Mouse (Mus musculus): Measurements from ENCODE around the gene Nrcam. TPM values are rescaled to one million over a fixed set of nuclear protein-coding genes. Genes with fewer than 3 reads are reported as not detected.

Gene Nrcam
- total RNA-seq, 2 experiments from 2014 or later = 2.5 to 3.7 TPM

- no peak for DNase-seq
Observed at GRCm38 (mm10) chr12:44437046-44437827, 108.6 kb downstream of the Nrcam start.

DNA sequence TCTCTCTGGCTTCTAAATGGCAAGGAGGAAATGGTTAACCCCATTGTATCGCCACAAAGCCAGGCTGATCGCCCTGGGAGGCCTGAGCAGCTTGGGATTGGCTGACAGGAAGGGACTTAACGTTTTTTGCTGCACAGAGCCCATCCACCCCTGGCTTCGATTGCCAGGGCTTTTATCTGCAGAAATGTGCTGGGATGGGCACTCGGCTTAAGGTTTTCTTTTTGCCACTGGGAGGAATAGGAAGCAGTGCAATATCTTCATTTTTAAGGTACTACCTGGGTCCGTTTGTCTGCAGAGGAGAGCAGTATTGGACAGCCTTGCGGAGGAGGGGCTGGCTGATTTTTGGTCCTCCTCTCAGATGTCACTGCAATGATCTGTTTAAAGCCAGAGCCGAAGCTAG is 110.2 kb downstream of the Nrcam start:
- DNase-seq = no peak

GRCm38 (mm10) chr12:44440230-44440629 is 111.5 kb downstream of the Nrcam start:
- DNase-seq = no peak

- DNase-seq = no peak
Observed at GRCm38 (mm10) chr12:44450930-44451329, 122.2 kb downstream of the Nrcam start.

DNA sequence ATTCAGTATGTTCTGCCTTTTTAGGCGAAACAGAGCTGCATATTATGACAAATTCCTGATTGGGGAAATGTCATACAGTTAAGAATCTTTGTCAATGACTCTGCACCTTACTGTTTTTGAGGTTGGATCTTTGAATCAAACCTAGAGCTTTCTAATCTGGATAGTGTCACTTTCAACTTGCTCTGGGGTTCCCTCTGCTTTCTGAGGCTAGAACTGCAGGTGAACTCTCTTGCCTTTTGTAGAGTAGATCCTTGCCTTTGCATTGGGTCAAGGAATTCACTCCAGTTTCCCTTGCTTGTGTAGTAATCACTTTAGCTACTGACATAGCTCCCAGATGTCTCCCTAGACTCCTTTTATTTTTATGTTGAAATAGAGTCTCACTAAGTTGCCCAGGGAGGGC is 123.1 kb downstream of the Nrcam start:
- DNase-seq = no peak

GRCm38 (mm10) chr12:44453791-44454190 is 125.1 kb downstream of the Nrcam start:
- DNase-seq = peak in 1 of 2 experiments; percentile 2

- DNase-seq = no peak
Observed at GRCm38 (mm10) chr12:44457961-44458360, 129.3 kb downstream of the Nrcam start.

DNA sequence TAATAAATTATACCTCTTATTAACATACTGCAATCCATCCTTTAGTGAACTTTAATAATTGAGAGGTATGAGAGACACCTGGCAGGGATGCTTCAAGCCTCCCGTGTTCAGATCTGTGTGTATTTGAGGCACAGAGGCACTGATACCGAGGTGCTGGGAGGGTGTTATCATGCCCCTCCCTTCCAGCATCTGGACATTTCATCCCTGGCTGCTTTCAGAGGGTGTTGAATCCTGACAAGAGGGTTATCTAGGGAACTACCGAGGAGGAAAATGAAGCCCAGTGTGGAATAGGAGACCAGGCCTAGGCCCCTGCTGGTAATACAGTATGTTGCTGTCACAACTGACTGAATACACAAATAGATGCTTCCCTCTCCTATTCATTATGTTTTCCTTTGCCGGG is 133.8 kb downstream of the Nrcam start:
- no peak for DNase-seq

GRCm38 (mm10) chr12:44462976-44463375 is 134.3 kb downstream of the Nrcam start:
- DNase-seq = no peak

DNA sequence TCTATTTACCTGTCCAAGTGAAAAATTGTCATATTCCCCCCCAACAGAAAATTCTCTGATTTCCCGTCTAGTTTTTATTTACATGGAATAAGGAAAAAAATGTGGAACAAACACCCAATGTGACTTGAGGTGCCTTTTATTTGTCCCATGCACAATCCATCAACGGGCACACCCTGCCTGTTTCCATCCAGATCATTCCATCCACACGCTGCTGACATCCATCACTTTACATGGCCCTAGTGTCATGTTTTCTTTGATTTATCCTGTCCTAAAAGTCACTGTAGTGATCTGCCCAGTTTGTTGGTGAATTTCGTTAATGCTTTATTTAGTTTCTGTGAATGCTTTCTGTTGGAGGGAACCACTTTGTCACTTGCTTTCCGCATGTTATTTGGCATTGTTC is 142.4 kb downstream of the Nrcam start:
- DNase-seq = no peak

GRCm38 (mm10) chr12:44475355-44475754 is 146.7 kb downstream of the Nrcam start:
- DNase-seq = peak in 1 of 2 experiments; percentile 3

DNA sequence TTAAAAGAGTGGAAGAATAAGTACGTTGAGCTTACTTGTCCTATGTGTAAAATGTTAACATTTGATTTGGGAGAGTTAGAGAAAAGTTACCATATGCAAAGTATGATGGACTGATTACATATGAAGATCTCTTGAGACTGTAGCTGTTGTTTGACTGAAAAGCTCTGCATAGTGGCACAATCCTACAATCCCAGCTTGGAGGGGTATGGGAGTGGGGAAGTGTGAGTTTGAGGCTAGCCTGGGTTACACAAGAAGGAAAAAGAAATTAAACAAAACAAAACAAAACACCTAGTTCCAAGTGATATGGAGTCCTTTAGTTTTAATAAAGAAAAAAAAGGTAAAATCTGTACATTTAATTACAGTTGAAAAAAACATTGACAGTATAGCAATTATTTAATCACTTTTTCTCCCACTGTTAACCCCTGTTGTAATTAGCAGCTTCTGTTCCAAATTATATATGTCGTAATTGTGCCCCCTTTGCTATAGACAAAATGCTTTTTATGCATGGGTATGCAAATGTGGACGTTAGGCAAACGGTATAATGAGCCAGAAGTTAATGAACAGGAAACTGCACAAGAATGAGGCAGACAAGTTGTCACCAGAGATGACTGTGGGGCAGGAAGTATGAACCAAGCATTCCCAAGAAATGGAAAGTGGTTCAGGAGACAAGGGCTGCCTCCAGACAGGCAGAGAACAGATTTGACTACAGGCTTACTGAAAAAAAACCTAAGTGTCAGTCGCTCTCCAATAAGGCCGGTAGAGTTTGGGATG is 150.8 kb downstream of the Nrcam start:
- no peak for DNase-seq

DNA sequence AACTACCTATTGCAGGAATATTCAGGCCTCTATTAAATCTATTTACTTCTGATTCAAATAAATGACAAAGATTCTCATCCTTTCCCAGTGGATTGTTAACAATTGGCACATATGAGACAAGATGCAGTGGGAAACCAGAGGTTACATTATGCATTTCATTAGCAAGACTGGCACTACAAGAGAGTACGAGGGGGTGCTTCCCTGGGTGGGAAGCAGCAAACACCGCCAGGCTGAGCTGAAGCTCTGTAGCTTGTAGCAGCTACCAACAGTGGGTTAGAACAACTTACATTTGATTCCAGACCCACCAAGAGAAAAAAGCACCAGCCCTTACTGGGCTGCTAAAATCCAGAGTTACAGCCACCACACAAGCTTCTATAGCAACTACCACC is 151.3 kb downstream of the Nrcam start:
- DNase-seq = no peak

GRCm38 (mm10) chr12:44481415-44481814 is 152.7 kb downstream of the Nrcam start:
- no peak for DNase-seq

DNA sequence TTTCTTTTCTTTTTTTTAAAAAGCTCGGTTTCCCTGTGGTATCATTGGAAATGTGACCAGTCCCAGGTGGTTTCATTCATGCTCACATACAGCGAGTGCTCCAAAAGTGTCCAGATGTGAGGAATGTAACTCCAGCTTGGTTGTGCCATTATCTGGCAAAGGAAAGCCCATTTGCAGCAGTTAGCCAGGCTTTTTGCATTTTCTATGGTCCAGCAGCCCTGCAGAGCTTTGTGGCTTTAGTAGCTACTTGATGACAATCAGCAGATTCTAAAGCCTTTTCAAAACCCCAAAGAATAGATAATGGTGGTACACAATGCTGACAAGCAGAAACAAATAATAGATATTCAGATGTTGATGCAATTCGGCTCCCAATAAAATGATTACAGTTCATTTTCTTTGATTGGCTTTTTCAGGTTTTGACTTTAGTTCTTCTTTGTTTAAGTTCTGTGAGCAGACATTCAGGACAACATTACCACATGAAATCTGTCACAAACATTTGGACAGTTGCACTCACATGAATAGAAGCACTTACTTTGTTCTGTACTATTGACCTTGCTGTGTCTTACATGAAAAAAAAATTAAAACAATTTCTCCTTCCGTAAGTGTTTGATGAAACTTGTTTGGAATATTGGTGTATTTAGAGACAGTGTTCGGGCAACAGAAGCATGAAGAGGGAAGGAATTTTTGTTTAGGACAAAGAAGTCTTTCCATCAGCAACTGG is 164.2 kb downstream of the Nrcam start:
- no peak for DNase-seq

- no peak for DNase-seq
Observed at GRCm38 (mm10) chr12:44497762-44498161, 169.1 kb downstream of the Nrcam start.

- DNase-seq = no peak
Observed at GRCm38 (mm10) chr12:44498872-44499271, 170.2 kb downstream of the Nrcam start.

DNA sequence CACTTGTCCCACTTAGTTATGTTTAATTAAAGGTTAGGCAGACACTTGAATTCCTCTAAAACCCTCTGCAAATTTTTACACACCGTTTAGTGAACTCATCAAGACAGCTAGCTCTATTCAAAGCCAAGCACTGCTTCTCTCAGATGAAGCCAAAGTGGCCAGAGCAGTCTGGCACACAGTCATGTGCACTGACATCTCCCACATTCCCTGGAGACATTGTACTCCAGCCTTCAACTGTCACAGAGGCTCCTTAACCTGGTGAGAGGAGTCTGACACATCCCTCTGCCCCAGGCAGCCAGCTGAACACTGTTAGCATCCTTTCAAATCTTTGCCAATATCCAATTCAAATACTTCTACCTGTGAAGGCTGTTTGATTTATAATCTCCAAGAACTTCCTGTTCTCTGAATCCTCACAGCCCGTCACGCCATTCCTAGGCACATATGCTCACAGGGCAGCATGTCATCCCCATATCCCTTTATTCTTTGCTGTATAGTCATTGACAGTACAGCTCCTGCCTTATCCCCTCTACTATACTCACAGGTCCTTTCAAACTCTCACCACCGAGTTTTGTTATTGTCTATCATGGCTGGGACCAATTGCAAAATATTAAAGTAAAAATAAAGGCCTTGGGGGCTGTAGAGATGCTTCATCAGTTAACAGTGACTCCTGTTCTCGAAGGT is 173.3 kb downstream of the Nrcam start:
- DNase-seq = no peak

GRCm38 (mm10) chr12:44503737-44504136 is 175.1 kb downstream of the Nrcam start:
- DNase-seq = no peak

- DNase-seq = no peak
Observed at GRCm38 (mm10) chr12:44508635-44509034, 179.9 kb downstream of the Nrcam start.

- DNase-seq = no peak
Observed at GRCm38 (mm10) chr12:44509406-44510104, 180.9 kb downstream of the Nrcam start.

GRCm38 (mm10) chr12:44515066-44515465 is 186.4 kb downstream of the Nrcam start:
- DNase-seq = no peak
